Mouse (Mus musculus) spleen, adult 12 weeks (tissue): ENCODE data around the gene Prkch.

Source experiments
- DNase-seq: peaks from one replicate; pipeline ENCODE4 v3.0.0; 2022; ENCODE audit warnings: low spot score

Prkch gene

GRCm38 (mm10) chr12:73583318-73583717, 1.3 kb upstream of the Prkch start:
- DNase-seq: no peak

GRCm38 (mm10) chr12:73583813-73584609, 585 bp upstream of the Prkch start:
- DNase-seq: no peak

DNA sequence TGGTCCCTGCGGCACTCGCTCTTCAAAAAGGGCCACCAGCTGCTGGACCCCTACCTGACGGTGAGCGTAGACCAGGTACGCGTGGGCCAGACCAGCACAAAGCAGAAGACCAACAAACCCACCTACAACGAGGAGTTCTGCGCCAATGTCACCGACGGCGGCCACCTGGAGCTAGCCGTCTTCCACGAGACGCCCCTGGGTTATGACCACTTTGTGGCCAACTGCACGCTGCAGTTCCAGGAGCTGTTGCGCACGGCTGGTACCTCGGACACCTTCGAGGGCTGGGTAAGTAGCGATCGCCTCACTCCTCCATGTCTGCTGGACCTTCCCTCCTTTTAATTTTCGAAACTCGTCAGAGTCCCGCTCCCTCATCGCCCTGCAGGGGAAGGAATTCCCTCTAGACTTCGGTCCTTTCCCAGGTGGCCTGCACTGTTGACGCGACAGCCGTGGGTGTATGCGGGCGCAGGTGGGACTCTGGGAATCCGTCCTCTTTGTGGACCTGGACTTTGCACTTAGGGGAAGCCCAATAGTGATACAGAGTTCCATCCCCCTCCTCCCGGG, 725 bp downstream of the Prkch start:
- DNase-seq: no peak

GRCm38 (mm10) chr12:73585850-73586249, 1.3 kb downstream of the Prkch start:
- DNase-seq: no peak

DNA sequence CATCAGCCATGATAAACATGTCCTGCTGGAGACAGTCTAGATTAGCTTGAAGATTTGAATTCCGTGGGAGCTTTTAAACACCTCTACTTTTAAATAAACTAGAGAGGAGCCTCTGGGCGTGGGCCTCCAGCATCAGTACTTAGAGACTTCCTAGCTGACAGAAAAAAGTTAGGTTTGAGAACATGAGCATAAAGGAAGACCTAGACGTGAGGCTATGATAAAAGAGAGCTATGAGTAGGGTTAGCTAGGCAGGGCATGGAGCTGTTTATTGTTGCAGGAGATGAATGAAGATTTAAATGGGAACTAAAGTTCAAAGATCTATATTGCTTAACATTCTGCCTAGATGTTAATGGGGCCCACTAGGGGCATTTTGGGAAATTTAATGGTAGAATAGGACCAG, 2.7 kb downstream of the Prkch start:
- no peak for DNase-seq

DNA sequence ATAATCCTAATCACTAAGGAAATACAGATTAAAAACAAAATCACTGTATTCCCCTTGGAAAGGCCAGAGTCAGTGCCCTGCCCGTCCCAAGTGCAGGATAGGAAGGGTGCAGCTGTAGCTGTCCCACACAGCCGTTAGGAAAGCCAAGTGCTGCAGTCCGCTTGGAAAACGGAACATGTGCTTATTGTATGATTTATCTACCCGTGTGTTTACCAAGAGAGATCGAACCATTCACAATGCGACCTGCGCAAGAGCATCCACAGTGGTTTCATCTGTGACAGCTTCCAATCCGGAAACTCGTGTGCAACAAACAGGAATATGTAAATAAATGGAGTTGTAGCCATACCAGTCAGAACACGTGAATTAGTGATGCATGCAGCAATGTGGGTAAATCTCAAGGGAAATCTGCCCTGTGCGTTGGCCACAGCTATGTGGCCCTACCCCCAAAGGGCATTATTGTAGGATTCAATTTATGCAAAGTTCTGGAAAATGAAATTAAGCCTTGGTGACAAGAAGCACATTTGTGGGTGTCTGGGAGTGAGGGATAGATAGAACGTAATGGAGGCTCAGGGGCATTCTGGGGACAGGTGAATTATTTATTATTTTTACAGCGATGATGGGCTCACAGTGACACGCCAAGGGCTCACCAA, 6.2 kb downstream of the Prkch start:
- DNase-seq: no peak

DNA sequence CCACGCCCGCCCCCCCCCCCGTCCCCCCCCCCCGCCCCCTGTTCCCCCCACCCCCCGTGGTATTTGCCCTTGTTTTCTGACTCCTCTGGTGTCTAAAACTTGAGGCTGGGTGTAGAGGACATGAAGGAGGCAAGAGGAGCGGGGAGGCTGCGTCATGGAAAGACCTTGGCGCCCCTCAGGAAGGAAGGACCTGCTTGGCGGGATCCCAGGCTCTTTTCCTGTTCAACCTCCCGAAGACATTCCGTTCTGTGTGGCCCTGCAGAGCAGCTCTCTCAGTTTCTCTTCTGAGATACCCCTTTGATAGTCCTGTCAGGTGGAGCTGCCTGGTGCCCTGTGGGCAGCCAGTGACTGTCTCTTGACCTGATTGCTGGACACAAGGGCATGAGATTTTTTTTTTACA, 7.0 kb downstream of the Prkch start:
- DNase-seq: no peak

DNA sequence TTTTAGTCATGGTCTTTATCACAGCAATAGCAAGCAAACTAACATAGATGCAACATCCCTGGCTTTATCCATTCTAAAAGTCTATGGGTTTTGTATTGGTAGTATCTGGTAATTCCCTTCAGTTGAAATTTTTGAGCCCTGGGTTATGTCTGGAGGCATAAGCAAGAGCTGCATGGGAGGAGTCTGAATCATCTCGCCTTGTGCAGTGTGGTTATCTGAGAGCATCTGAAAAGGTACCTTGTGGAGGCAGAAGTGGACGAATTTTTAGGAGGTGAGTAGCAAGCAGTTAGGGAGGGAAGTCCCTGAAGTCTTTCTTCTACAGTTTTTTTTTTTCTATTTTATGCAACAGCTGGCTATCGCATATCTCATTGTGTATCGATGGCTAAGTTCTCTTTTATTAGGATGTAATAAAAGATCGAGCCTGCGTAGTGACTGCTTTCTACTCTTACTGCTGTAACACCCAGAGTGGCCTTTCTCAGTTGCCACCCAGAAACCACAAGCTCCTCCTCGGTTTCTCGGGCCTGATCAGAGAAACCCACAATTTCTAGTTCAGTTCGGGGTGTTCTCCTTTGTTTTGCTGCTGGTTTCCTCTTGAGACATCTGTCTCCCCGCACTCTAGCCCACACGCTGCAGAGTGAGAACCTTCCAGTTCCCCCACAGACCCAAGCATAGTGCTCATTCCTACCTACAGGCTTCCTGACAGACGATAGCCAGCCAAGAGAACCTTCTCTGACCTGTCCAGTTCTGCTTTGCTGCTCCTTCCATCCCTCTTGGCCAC, 8.6 kb downstream of the Prkch start:
- no peak for DNase-seq

- DNase-seq: no peak
These were observed 9.7 kb downstream of the Prkch start for GRCm38 (mm10) chr12:73594177-73594745.

GRCm38 (mm10) chr12:73595226-73595625, 10.6 kb downstream of the Prkch start:
- no peak for DNase-seq

- DNase-seq: no peak
These were observed 13.6 kb downstream of the Prkch start for GRCm38 (mm10) chr12:73598241-73598640.

GRCm38 (mm10) chr12:73600457-73600856, 15.9 kb downstream of the Prkch start:
- no peak for DNase-seq

DNA sequence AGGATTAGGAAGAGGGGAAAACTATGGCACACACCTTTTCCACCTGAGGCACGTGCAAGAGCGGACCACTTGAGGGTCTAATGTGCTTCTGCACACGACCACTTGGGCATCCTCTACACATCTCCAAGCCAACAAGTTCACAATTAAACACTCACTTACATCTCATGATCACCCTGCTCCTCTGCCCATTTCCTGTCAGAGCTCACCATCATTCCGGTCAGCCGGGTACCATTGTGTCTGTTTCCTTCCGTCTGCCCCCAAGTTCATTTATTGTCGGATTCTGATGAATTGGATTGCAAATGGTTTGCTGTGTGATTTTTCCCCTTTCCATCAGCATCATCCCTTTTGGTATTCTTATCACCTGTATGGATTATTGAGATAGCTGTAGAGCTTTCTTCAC, 18.4 kb downstream of the Prkch start:
- DNase-seq: no peak

DNA sequence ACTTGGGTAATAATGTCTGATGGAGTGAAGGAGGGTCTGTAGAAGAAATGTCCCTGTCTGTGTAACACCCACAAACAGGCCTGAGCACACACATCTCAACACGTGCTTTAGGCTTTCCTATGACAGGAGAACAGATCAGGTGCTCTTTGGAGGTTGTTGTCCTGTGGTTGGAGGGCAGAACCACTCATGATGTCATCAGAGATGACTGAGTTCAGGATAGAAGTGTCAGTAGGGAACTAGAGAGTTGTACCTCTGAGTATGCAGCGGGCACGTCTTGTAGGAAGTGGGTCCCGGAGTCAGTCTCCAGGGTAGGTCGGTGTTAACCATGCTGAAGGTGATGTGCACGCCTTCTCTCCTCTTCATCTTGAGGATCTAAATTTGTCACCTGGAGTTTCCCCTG, 19.1 kb downstream of the Prkch start:
- DNase-seq: no peak

DNA sequence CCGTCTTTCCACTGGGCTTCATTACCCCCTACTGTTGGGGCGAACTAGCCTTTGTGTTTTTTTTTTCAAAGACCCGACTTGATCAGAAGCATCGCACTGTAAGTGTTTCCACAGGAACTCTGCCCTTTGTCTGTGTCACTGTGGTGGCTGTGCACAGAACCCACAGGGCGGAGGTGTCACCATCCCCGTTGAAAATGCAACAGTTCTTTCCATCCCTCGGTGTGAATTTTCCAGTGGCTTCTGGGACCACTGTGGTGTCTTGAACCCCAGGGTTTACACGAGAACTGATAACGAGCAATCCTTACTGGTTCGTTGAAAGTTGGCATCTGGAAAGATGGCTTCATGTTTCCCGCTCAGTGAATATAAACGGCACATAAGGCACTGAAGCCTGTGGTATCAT, 20.2 kb downstream of the Prkch start:
- no peak for DNase-seq

- DNase-seq: no peak
These were observed 20.6 kb downstream of the Prkch start for GRCm38 (mm10) chr12:73605174-73605573.

GRCm38 (mm10) chr12:73607381-73608064, 22.9 kb downstream of the Prkch start:
- DNase-seq: no peak

DNA sequence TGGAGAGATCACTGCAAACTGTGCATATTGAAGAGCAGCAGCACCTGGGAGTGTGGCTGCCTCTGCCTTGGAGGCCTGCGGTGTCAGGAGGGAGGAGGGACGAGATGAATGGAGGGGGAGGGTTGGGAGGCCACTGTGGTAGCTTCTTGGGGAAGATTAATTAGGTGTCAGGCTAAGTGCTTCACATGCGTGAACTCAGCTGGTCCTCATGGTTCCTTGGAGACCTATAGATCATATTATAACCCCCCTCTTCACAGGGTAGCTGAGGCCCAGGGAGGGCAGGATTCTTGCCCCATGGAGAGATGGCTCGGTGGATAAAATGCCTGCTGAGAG, 23.4 kb downstream of the Prkch start:
- no peak for DNase-seq

- DNase-seq: no peak
These were observed 24.7 kb downstream of the Prkch start for GRCm38 (mm10) chr12:73609262-73609661.

- DNase-seq: no peak
These were observed 25.3 kb downstream of the Prkch start for GRCm38 (mm10) chr12:73609676-73610545.

DNA sequence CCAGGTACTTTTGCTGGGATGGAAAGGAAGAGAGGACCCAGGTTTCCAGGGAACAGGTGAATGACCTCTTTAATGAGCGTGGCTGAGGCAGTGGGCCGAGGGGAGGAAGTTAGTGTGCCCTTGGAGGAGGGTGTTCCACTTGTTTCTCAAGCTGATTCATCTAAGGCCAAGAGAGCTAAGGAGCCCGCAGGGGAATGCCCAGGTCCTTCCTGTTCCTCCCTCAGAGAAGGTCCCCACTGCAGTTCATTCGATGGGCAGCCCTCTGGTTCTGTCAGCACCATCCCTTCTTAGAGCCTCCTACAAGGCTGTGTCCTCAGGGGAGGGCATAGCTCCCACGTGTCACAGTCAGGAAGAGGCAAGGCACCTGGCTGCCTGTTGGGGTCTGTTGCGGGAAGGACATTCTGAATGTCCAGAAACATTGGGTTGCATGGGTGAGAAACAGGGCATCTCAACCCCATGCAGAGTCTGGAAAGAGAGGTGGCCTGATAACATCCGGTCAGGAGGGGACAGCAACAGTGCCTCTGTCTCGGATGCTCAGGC, 26.3 kb downstream of the Prkch start:
- no peak for DNase-seq
